Mouse (Mus musculus): ENCODE measurements around the gene Ssbp4. TPM values are rescaled to one million over a fixed set of nuclear protein-coding genes. Genes with fewer than 3 reads are reported as not detected.

The Ssbp4 gene
- polyA plus RNA-seq, 2 experiments: 36.3 to 49.5 TPM

DNA sequence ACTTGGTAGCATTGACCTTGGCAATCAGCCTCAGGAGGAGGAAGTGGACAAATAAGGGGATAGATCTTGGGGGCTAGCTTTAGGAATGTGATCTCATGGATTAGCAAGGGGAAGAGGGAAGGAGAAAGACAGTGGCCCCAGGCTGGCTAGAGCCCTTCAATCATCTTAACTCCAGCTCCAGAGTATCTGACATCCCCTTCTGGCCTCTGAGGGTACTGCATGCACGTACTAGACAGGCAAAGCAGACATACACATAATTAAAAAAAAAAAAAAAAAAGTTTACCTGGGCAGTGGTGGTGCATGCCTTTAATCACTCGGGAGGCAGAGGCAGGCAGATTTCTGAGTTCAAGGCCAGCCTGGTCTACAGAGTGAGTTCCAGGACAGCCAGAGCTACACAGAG is 35.4 kb upstream of the Ssbp4 start:
- Histone ChIP-seq H3K4me3 (ENCODE audit: insufficient read depth in 1 of 2, low read depth in 2 of 2, low read length in 2 of 2) (no peak overlapping the region), H3K4me1 (replicated peaks; ENCODE audit: control insufficient read depth in 2 of 2, insufficient read depth in 2 of 2, low read length in 1 of 2) (peaks cover 4 to 7% of the 10 kb centered on the region in 2 experiments; a peak in 2 of 4 replicates), H3K4me2 (ENCODE audit: low read depth) (no peak overlapping the region), H3K27me3 (ENCODE audit: control insufficient read depth, insufficient read depth, low read length) (no peaks in the 10 kb centered on the region), H3K36me3 (replicated peaks; ENCODE audit: control insufficient read depth, insufficient read depth, low read depth) (no peaks in the 10 kb centered on the region), H3K9me3 (ENCODE audit: control insufficient read depth, low read length) (no peaks in the 10 kb centered on the region), H3K27ac (no peak overlapping the region), H3K9ac (replicated peaks) (no peak overlapping the region)
- WGBS (ENCODE audit: insufficient replicate concordance): 69% methylated on average over 2 of the region's 2 CpGs
- ATAC-seq (ENCODE audit: insufficient read depth): no peak
- DNase-seq (ENCODE audit: low read depth in 3 of 3, low spot score in 3 of 3): no peak
- TF ChIP-seq EP300 (IDR thresholded peaks at IDR 0.05; ENCODE audit: low read depth) (no peak), CTCF (IDR thresholded peaks at IDR 0.05; ENCODE audit: low read depth) (peak; percentile 68)

DNA sequence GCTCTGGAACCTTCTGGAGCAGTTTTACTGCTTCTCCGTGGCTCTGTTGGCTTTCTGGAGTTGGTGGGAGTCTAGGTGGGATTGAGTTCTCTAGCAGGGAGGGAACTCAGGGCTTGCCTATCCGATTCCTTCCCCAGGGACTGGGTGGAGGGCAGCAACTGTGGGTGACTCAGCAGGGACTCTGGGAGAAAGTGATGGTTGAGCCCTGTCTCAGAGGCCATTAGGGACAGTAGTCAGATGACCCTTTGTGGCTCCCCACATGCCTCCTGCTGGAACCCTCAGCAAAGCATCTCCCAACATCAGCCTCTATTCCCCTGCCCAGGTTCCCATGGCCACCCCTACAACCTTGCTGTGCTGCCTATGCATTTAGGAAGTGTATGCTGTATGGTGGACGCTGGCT is 34.3 kb upstream of the Ssbp4 start:
- Histone ChIP-seq H3K27me3 (ENCODE audit: control insufficient read depth, insufficient read depth, low read length) (no peaks in the 10 kb centered on the region), H3K4me3 (ENCODE audit: insufficient read depth in 1 of 2, low read depth in 2 of 2, low read length in 2 of 2) (no peak overlapping the region), H3K4me1 (replicated peaks; ENCODE audit: control insufficient read depth in 2 of 2, insufficient read depth in 2 of 2, low read length in 1 of 2) (peaks cover 4 to 8% of the 10 kb centered on the region in 2 experiments; a peak in 3 of 4 replicates), H3K27ac (no peak overlapping the region), H3K4me2 (ENCODE audit: low read depth) (no peak overlapping the region), H3K36me3 (replicated peaks; ENCODE audit: control insufficient read depth, insufficient read depth, low read depth) (no peaks in the 10 kb centered on the region), H3K9me3 (ENCODE audit: control insufficient read depth, low read length) (no peaks in the 10 kb centered on the region), H3K9ac (replicated peaks) (no peak overlapping the region)
- ATAC-seq (ENCODE audit: insufficient read depth) (no peak), DNase-seq (ENCODE audit: low read depth in 3 of 3, low spot score in 3 of 3) (no peak)
- 46% methylated on average over 3 of the region's 3 CpGs for WGBS (ENCODE audit: insufficient replicate concordance)
- TF ChIP-seq EP300 (IDR thresholded peaks at IDR 0.05; ENCODE audit: low read depth): no peak
- no peak for TF ChIP-seq CTCF (IDR thresholded peaks at IDR 0.05; ENCODE audit: low read depth)

DNA sequence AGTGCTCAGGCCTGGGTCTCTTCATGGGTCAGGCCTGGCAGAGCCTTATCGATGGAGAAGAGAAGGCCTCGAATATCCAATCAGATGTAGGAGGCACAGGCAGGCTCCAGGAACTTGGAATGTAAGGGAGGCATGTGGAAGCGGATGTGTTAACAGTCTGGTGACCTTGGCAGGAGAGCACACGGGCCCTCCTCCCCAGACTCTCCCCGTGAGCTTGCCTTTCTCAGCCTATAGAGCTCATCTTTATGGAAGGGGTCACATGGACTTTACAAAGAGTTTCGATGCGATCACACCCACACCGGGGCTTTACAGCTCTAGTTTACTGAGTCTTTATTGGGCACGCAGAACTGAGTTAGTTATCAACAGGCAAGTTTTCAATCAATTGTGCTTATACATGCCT is 30.1 kb upstream of the Ssbp4 start:
- H3K4me2 ChIP-seq (ENCODE audit: low read depth): no peak overlapping the region
- no peaks in the 10 kb centered on the region for H3K36me3 ChIP-seq (replicated peaks; ENCODE audit: control insufficient read depth, insufficient read depth, low read depth)
- no peaks in the 10 kb centered on the region for H3K27me3 ChIP-seq (ENCODE audit: control insufficient read depth, insufficient read depth, low read length)
- H3K9me3 ChIP-seq (ENCODE audit: control insufficient read depth, low read length): no peaks in the 10 kb centered on the region
- peaks cover 15 to 32% of the 10 kb centered on the region in 2 experiments for H3K4me1 ChIP-seq (replicated peaks; ENCODE audit: control insufficient read depth in 2 of 2, insufficient read depth in 2 of 2, low read length in 1 of 2)
- no peak overlapping the region for H3K9ac ChIP-seq (replicated peaks)
- ATAC-seq (ENCODE audit: insufficient read depth) (no peak), DNase-seq (ENCODE audit: low read depth in 3 of 3, low spot score in 3 of 3) (no peak)
- H3K4me3 ChIP-seq (ENCODE audit: insufficient read depth in 1 of 2, low read depth in 2 of 2, low read length in 2 of 2): no peak overlapping the region
- H3K27ac ChIP-seq: no peak overlapping the region
- no peak for TF ChIP-seq CTCF (IDR thresholded peaks at IDR 0.05; ENCODE audit: low read depth)
- TF ChIP-seq EP300 (IDR thresholded peaks at IDR 0.05; ENCODE audit: low read depth): no peak
- WGBS (ENCODE audit: insufficient replicate concordance): 79% methylated on average over 9 of the region's 9 CpGs

DNA sequence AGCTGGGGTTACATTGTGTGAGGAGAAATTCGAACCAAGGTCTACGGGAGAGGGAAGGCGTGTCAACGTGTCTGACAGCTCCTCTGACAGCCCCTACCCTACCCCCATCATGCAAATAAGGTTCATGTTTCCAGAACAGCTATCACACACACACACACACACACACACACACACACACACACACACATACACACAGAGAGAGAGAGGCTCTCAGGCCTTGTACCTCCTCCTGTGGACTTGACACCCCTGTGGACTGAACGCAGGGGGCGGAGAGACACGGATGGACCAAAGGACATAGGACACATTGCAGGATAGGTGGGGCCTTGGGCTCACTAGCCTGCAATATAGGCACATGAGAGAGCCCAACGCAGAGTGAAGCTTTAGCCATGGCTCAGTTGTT is 28.2 kb upstream of the Ssbp4 start:
- DNase-seq (ENCODE audit: low read depth in 3 of 3, low spot score in 3 of 3) (no peak), ATAC-seq (ENCODE audit: insufficient read depth) (peak; percentile 64)
- Histone ChIP-seq H3K4me3 (ENCODE audit: insufficient read depth in 1 of 2, low read depth in 2 of 2, low read length in 2 of 2) (no peak overlapping the region), H3K4me1 (replicated peaks; ENCODE audit: control insufficient read depth in 2 of 2, insufficient read depth in 2 of 2, low read length in 1 of 2) (peaks cover 15 to 34% of the 10 kb centered on the region in 2 experiments), H3K4me2 (ENCODE audit: low read depth) (no peak overlapping the region), H3K27ac (no peak overlapping the region), H3K9me3 (ENCODE audit: control insufficient read depth, low read length) (no peaks in the 10 kb centered on the region), H3K9ac (replicated peaks) (no peak overlapping the region), H3K36me3 (replicated peaks; ENCODE audit: control insufficient read depth, insufficient read depth, low read depth) (no peaks in the 10 kb centered on the region), H3K27me3 (ENCODE audit: control insufficient read depth, insufficient read depth, low read length) (no peaks in the 10 kb centered on the region)
- TF ChIP-seq EP300 (IDR thresholded peaks at IDR 0.05; ENCODE audit: low read depth) (no peak), CTCF (IDR thresholded peaks at IDR 0.05; ENCODE audit: low read depth) (no peak)
- WGBS (ENCODE audit: insufficient replicate concordance): 52% methylated on average over 8 of the region's 8 CpGs

DNA sequence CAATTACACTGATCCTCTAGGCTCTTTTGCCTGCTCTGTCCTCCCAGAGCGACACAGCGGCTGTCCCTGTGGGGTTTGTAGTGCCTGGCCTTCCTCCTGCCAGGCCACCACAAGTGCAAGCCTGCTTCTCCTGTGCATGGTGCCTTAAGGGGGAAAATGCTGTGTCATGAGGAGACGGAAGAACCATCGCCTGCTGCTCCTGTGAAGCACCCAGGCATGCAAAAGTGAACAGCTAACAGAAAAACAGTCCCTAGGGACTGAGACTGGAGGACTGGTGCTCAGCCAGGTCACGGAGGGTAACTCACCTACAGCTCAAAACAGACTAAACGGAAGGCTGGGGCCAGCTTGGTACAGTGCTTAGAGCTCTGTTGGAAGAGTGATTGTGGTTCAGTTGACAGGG is 26.9 kb upstream of the Ssbp4 start:
- TF ChIP-seq EP300 (IDR thresholded peaks at IDR 0.05; ENCODE audit: low read depth) (no peak; the same call in 1 of the 2 replicates), CTCF (IDR thresholded peaks at IDR 0.05; ENCODE audit: low read depth) (no peak)
- peaks cover 21 to 40% of the 10 kb centered on the region in 2 experiments for H3K4me1 ChIP-seq (replicated peaks; ENCODE audit: control insufficient read depth in 2 of 2, insufficient read depth in 2 of 2, low read length in 1 of 2)
- ATAC-seq (ENCODE audit: insufficient read depth) (no peak), DNase-seq (ENCODE audit: low read depth in 3 of 3, low spot score in 3 of 3) (no peak)
- H3K4me2 ChIP-seq (ENCODE audit: low read depth): no peak overlapping the region
- no peak overlapping the region for H3K4me3 ChIP-seq (ENCODE audit: insufficient read depth in 1 of 2, low read depth in 2 of 2, low read length in 2 of 2)
- H3K27me3 ChIP-seq (ENCODE audit: control insufficient read depth, insufficient read depth, low read length): peaks cover 8% of the 10 kb centered on the region
- no peaks in the 10 kb centered on the region for H3K9me3 ChIP-seq (ENCODE audit: control insufficient read depth, low read length)
- 23% methylated on average over 6 of the region's 6 CpGs for WGBS (ENCODE audit: insufficient replicate concordance)
- H3K36me3 ChIP-seq (replicated peaks; ENCODE audit: control insufficient read depth, insufficient read depth, low read depth): no peaks in the 10 kb centered on the region
- H3K9ac ChIP-seq (replicated peaks): no peak overlapping the region; the same call in 1 of the 2 replicates
- H3K27ac ChIP-seq: peak overlapping the region; percentile 5
